Mouse (Mus musculus) CH12.LX (cell line): ENCODE results near the gene Frzb. TPM values are rescaled to one million over a fixed set of nuclear protein-coding genes. Genes with fewer than 3 reads are reported as not detected.

Source experiments
- DNase-seq: peaks from one replicate; pipeline ENCODE4 v3.0.0-alpha.2; 2013; ENCODE audit errors: extremely low read depth
- H3K27ac ChIP-seq: 2 replicates; pipeline ENCODE4 v1.5.1; 2012; ENCODE audit warnings: low read depth, mild to moderate bottlenecking, control low read depth, moderate library complexity; ENCODE audit not compliant: insufficient read depth
- H3K27me3 ChIP-seq: replicated peaks from 2 replicates; pipeline ENCODE3; 2012; ENCODE audit warnings: inconsistent platforms
- H3K36me3 ChIP-seq, 2 experiments: replicated peaks in 1 of 2; 2 replicates each; pipeline versions ENCODE3 to v1.6.1; 2012; ENCODE audit warnings: inconsistent platforms in 1 of 2, low read length in 1 of 2, mild to moderate bottlenecking in 1 of 2, mixed read lengths in 1 of 2, moderate library complexity in 1 of 2; ENCODE audit not compliant: control insufficient read depth in 1 of 2, insufficient read depth in 1 of 2
- H3K4me1 ChIP-seq, 2 experiments: 2 replicates each; pipeline ENCODE4 v1.6.1; 2012; ENCODE audit warnings: inconsistent platforms in 1 of 2, moderate library complexity in 1 of 2; ENCODE audit not compliant: insufficient read depth in 2 of 2, control insufficient read depth in 1 of 2
- H3K4me2 ChIP-seq: 2 replicates; pipeline ENCODE4 v1.6.1; 2012; ENCODE audit warnings: low read depth, mild to moderate bottlenecking, control low read depth; ENCODE audit not compliant: poor library complexity, insufficient read depth, severe bottlenecking
- H3K4me3 ChIP-seq, 3 experiments: fragments of 150-350 bp in 1 of 3; sonication (generic) in 1 of 3; replicated peaks in 1 of 3; 2 replicates each; pipeline versions ENCODE3 to v1.5.1; 2011 to 2012; ENCODE audit warnings: low read depth in 2 of 3, low read length in 2 of 3, mild to moderate bottlenecking in 2 of 3, moderate library complexity in 2 of 3, control low read depth in 1 of 3, improper control_type of control experiment in 1 of 3, inconsistent platforms in 1 of 3, mixed read lengths in 1 of 3; ENCODE audit not compliant: poor library complexity in 1 of 3
- H3K79me2 ChIP-seq: replicated peaks from 2 replicates; pipeline ENCODE4 v1.6.1; 2012; ENCODE audit warnings: mild to moderate bottlenecking, moderate library complexity; ENCODE audit not compliant: control insufficient read depth, poor library complexity, insufficient read depth, severe bottlenecking; ENCODE audit errors: extremely low read depth
- H3K9ac ChIP-seq: 2 replicates; pipeline ENCODE4 v1.6.1; 2012; ENCODE audit warnings: low read depth, mild to moderate bottlenecking, control low read depth, moderate library complexity; ENCODE audit not compliant: insufficient read depth
- H3K9me3 ChIP-seq: replicated peaks from 2 replicates; pipeline ENCODE3; 2012; ENCODE audit warnings: low read length, inconsistent platforms, mixed read lengths
- BHLHE40 ChIP-seq: IDR thresholded peaks from 2 replicates; pipeline ENCODE4 v1.6.1; 2011; ENCODE audit warnings: mild to moderate bottlenecking, low read depth, low read length, improper control_type of control experiment
- CHD1 ChIP-seq: IDR thresholded peaks from 2 replicates; pipeline ENCODE4 v1.6.1; 2012; ENCODE audit warnings: low read depth, low read length, improper control_type of control experiment, inconsistent platforms
- CTCF ChIP-seq, 2 experiments: IDR thresholded peaks in 1 of 2; conservative IDR thresholded peaks in 1 of 2; 2 replicates each; pipeline ENCODE4 v1.5.1; 2011 to 2012; ENCODE audit warnings: low read depth in 2 of 2, low read length in 2 of 2, improper control_type of control experiment in 1 of 2, inconsistent platforms in 1 of 2, mild to moderate bottlenecking in 1 of 2, moderate library complexity in 1 of 2
- E2F4 ChIP-seq: IDR thresholded peaks from 2 replicates; pipeline ENCODE4 v1.6.1; 2011; ENCODE audit warnings: low read depth, low read length, improper control_type of control experiment; ENCODE audit not compliant: insufficient replicate concordance
- EP300 ChIP-seq: IDR thresholded peaks from 2 replicates; pipeline ENCODE4 v1.6.1; 2011; ENCODE audit warnings: low read length, improper control_type of control experiment
- ETS1 ChIP-seq: conservative IDR thresholded peaks from 2 replicates; pipeline ENCODE4 v1.6.1; 2012; ENCODE audit warnings: low read depth, mild to moderate bottlenecking, inconsistent platforms, low read length, improper control_type of control experiment, moderate library complexity
- GABPA ChIP-seq: IDR thresholded peaks from 2 replicates; pipeline ENCODE4 v1.6.1; 2012; ENCODE audit warnings: low read depth, low read length, improper control_type of control experiment, inconsistent platforms; ENCODE audit not compliant: insufficient replicate concordance
- IRF4 ChIP-seq: IDR thresholded peaks from 2 replicates; pipeline ENCODE4 v1.6.1; 2014; ENCODE audit warnings: low read depth, mild to moderate bottlenecking, inconsistent platforms, low read length, improper control_type of control experiment
- KAT2A ChIP-seq: IDR thresholded peaks from 2 replicates; pipeline ENCODE4 v1.6.1; 2012; ENCODE audit warnings: low read length, improper control_type of control experiment, inconsistent platforms; ENCODE audit not compliant: insufficient replicate concordance
- MXI1 ChIP-seq: IDR thresholded peaks from 2 replicates; pipeline ENCODE4 v1.6.1; 2011; ENCODE audit warnings: mild to moderate bottlenecking, low read depth, low read length, improper control_type of control experiment
- NELFE ChIP-seq: IDR thresholded peaks from 2 replicates; pipeline ENCODE4 v1.6.1; 2011; ENCODE audit warnings: low read depth, low read length, improper control_type of control experiment
- NRF1 ChIP-seq: IDR thresholded peaks from 2 replicates; pipeline ENCODE4 v1.6.1; 2014; ENCODE audit warnings: low read depth, mild to moderate bottlenecking, inconsistent platforms, low read length, improper control_type of control experiment, moderate library complexity
- RCOR1 ChIP-seq: conservative IDR thresholded peaks from 2 replicates; pipeline ENCODE4 v1.6.1; 2012; ENCODE audit warnings: low read depth, mild to moderate bottlenecking, inconsistent platforms, low read length, improper control_type of control experiment
- SIN3A ChIP-seq: IDR thresholded peaks from 2 replicates; pipeline ENCODE4 v1.6.1; 2012; ENCODE audit warnings: low read length, improper control_type of control experiment, inconsistent platforms
- TBP ChIP-seq: conservative IDR thresholded peaks from 2 replicates; pipeline ENCODE4 v1.6.1; 2011; ENCODE audit warnings: low read depth, low read length, improper control_type of control experiment
- ZC3H11A ChIP-seq: IDR thresholded peaks from 2 replicates; pipeline ENCODE4 v1.6.1; 2012; ENCODE audit warnings: low read depth, mild to moderate bottlenecking, inconsistent platforms, low read length, improper control_type of control experiment
- ZMIZ1 ChIP-seq: IDR thresholded peaks from 2 replicates; pipeline ENCODE4 v1.6.1; 2012; ENCODE audit warnings: low read depth, mild to moderate bottlenecking, inconsistent platforms, low read length, improper control_type of control experiment
- ZNF384 ChIP-seq: IDR thresholded peaks from 2 replicates; pipeline ENCODE4 v1.6.1; 2012; ENCODE audit warnings: low read depth, low read length, improper control_type of control experiment, inconsistent platforms
- dilution Hi-C: fragments of 300-500 bp; cut with MboI; formaldehyde crosslinking; loops from 2 replicates; pipeline ENCODE4 v1.14.3; 2020; ENCODE audit warnings: low sequenced_read_pairs; ENCODE audit not compliant: extremely low pct_unique_long_range_greater_than_20kb, extremely low pct_ligation_motif_present
- in situ Hi-C: fragments of 300-500 bp; cut with MboI; formaldehyde crosslinking; loops from 3 replicates; pipeline ENCODE4 v1.14.3; 2019; ENCODE audit warnings: low sequenced_read_pairs, low pct_ligation_motif_present, low pct_unique_long_range_greater_than_20kb, mixed read lengths
- polyA plus RNA-seq: library from polyadenylated mRNA; unstranded; fragments of >175 nt; gene quantifications from 2 replicates; pipeline ENCODE4 v1.2.1, GENCODE M21; 2012; ENCODE audit warnings: low read depth; ENCODE audit not compliant: insufficient read length
- total RNA-seq, 2 experiments: library from RNA; depleted of rRNA; stranded (reverse); fragments of 300-350 nt in 1 of 2; fragments of >200 nt in 1 of 2; gene quantifications; 2 replicates each; pipeline ENCODE4 v1.2.3; 2012 to 2014

The Frzb gene
- total and polyA plus RNA-seq, 3 experiments = not detected

DNA sequence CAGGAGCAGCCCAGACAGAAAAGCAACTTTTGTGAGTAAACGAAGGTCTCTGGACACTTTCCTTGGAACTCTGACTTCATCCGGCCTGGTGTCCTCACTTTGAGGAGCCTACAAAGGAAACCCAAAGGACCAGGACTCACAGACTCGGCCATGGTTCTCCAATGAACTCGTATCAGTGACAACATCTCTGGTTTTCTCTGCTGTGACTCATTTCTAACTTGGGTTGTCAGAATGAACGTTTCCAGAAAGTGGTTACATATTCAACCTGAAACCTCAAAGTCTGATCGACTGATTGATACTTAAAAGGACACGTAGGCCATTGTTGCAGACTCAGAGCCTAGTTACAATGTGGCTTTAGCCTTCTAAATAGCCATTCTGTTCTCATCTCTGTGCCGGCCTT, 14.4 kb upstream of the Frzb start (continued):
- peak; percentile 93 for TF ChIP-seq EP300
- TF ChIP-seq KAT2A = no peak
- TF ChIP-seq ZC3H11A = no peak
- TF ChIP-seq TBP = no peak
- peak; percentile 61; the same call in 1 of the 2 replicates for TF ChIP-seq ETS1
- TF ChIP-seq MXI1 = no peak; the same call in 1 of the 2 replicates
- no peak for TF ChIP-seq CTCF (conservative IDR thresholded peaks at IDR 0.05 in 1 of 2, IDR thresholded peaks at IDR 0.05 in 1 of 2; ENCODE audit: low read depth in 2 of 2, low read length in 2 of 2)
- peak; percentile 66; the same call in 1 of the 2 replicates for TF ChIP-seq RCOR1
- TF ChIP-seq CHD1 = 0 out of 2 replicates have a peak, but pooled peaks have one; percentile 51
- TF ChIP-seq SIN3A = peak; percentile 65; the same call in 1 of the 2 replicates

DNA sequence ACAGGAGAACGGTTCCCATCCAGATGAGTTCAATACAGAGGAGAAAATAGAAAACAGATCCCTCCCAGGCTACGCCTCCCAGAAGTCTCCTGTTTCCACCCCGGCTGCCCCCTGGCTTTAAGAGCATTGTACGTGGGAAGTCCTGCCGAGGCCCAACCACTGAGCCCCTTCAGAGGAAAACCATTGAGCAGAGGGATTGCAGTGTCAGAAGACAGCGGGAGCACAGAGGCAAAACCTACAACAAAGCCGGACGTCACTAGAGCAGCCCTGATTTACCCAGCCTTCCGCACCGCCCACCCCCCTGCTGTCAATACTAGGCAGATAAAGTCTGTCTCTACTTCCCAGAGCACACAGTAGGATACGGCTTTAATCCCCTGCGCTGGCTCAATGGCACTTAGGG, 806 bp upstream of the Frzb start:
- Histone ChIP-seq H3K27me3 (no peaks in the 10 kb centered on the region), H3K79me2 (no peaks in the 10 kb centered on the region), H3K27ac (no peak overlapping the region), H3K4me3 (no peak overlapping the region), H3K9ac (no peak overlapping the region), H3K36me3 (no peaks in the 10 kb centered on the region), H3K4me1 (no peaks in the 10 kb centered on the region), H3K9me3 (peaks cover 11% of the 10 kb centered on the region), H3K4me2 (no peak overlapping the region)
- no peak for TF ChIP-seq NELFE
- no peak for TF ChIP-seq ZNF384
- no peak for TF ChIP-seq E2F4
- TF ChIP-seq GABPA = no peak
- TF ChIP-seq KAT2A = no peak
- TF ChIP-seq ZMIZ1 = no peak
- no peak for TF ChIP-seq IRF4
- DNase-seq = no peak
- in situ Hi-C loops (no loop called here), dilution Hi-C loops (no loop called here)

- no peak overlapping the region for H3K4me2 ChIP-seq
- no peak overlapping the region for H3K4me3 ChIP-seq
- no peak overlapping the region for H3K9ac ChIP-seq
- no peaks in the 10 kb centered on the region for H3K4me1 ChIP-seq
- H3K9me3 ChIP-seq = peaks cover 11% of the 10 kb centered on the region
- H3K79me2 ChIP-seq = no peaks in the 10 kb centered on the region
- in situ Hi-C loops = no loop called here
- dilution Hi-C loops = no loop called here
- H3K36me3 ChIP-seq = no peaks in the 10 kb centered on the region
- no peaks in the 10 kb centered on the region for H3K27me3 ChIP-seq
- TF ChIP-seq NRF1 (no peak), CHD1 (no peak), E2F4 (no peak), ZC3H11A (no peak), BHLHE40 (no peak)
- H3K27ac ChIP-seq = no peak overlapping the region
- no peak for DNase-seq
These were observed 895 bp downstream of the Frzb start for GRCm38 (mm10) chr2:80446308-80447151.
